Mouse (Mus musculus): ENCODE measurements around the gene Spock1. TPM values are rescaled to one million over a fixed set of nuclear protein-coding genes. Genes with fewer than 3 reads are reported as not detected.

The Spock1 gene
- polyA plus RNA-seq, 1 experiment from 2014 or later, result 12.0 TPM

DNA sequence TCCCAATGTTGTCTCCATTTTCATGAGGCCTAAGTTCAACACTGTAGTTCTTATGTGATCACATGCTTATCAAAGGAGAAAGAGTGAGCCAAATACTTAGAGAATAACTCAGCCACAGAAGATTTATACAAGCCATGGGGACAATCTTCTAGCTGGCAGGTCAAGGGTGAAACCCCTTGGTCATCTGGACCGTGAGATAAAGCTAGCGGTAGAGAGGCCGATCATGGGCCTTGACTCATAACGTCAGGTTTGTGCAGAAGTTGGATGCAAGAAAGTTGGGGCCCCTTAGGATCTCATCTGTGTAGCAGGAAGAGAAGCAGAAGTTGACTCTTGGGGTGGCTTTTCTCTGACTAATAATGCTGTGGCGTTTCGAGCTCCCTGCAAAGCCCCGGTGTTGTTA lies 253.8 kb downstream of the Spock1 start:
- no peak for ATAC-seq (ENCODE audit: insufficient number of reproducible peaks, insufficient read depth, low FRiP score, low TSS enrichment, low read depth)
- no peak overlapping the region for H3K4me3 ChIP-seq
- whole genome bisulfite sequencing, result 86% methylated on average over 7 of the region's 7 CpGs

DNA sequence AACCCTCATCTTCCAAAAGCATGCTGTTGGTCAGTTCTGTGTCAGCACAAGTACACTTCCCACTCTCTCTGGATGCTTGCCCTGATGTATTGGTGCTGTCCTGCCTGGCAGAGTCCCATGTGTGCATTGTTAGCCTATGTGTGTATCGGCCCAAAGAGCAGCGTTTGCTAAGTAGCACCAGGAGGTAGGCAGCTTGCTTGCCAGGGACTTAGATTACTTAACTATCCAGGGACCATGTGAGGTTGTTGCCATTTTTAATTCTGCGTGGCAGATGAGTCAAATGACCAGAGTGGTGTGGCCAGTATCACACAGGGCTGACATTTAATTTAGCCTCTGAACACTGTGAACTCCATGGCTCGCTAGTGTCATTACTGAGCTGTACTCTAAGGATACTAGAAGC lies 256.9 kb downstream of the Spock1 start:
- Histone ChIP-seq H3K27me3 (peaks cover 7% of the 10 kb centered on the region; the same call in 1 of the 2 replicates), H3K36me3 (no peaks in the 10 kb centered on the region), H3K27ac (no peak overlapping the region), H3K4me2 (no peak overlapping the region), H3K4me1 (no peaks in the 10 kb centered on the region), H3K9me3 (no peaks in the 10 kb centered on the region), H3K4me3 (no peak overlapping the region), H3K9ac (no peak overlapping the region)
- WGBS, result 87% methylated on average over 4 of the region's 4 CpGs
- ATAC-seq (ENCODE audit: insufficient number of reproducible peaks, insufficient read depth, low FRiP score, low TSS enrichment, low read depth), result no peak

More for the DNA sequence above, 253.8 kb downstream of the Spock1 start:
- Histone ChIP-seq H3K4me2 (no peak overlapping the region), H3K9ac (no peak overlapping the region), H3K9me3 (no peaks in the 10 kb centered on the region), H3K27ac (no peak overlapping the region), H3K36me3 (no peaks in the 10 kb centered on the region), H3K4me1 (peaks cover 5% of the 10 kb centered on the region; the same call in 1 of the 2 replicates), H3K27me3 (peaks cover 12% of the 10 kb centered on the region; the same call in 1 of the 2 replicates)

GRCm38 (mm10) chr13:57648784-57649183 lies 259.3 kb downstream of the Spock1 start:
- H3K4me3 ChIP-seq, result no peak overlapping the region
- H3K4me1 ChIP-seq, result no peaks in the 10 kb centered on the region
- H3K27me3 ChIP-seq, result no peaks in the 10 kb centered on the region
- H3K27ac ChIP-seq, result no peak overlapping the region
- no peak overlapping the region for H3K9ac ChIP-seq
- no peaks in the 10 kb centered on the region for H3K36me3 ChIP-seq
- H3K9me3 ChIP-seq, result no peaks in the 10 kb centered on the region
- ATAC-seq (ENCODE audit: insufficient number of reproducible peaks, insufficient read depth, low FRiP score, low TSS enrichment, low read depth), result no peak
- H3K4me2 ChIP-seq, result no peak overlapping the region
- 81% methylated on average over 2 of the region's 2 CpGs for WGBS

- no peak for ATAC-seq (ENCODE audit: insufficient number of reproducible peaks, insufficient read depth, low FRiP score, low TSS enrichment, low read depth)
- H3K9me3 ChIP-seq, result no peaks in the 10 kb centered on the region
- no peak overlapping the region for H3K4me3 ChIP-seq
- H3K27ac ChIP-seq, result no peak overlapping the region
- no peak overlapping the region for H3K4me2 ChIP-seq
- H3K9ac ChIP-seq, result no peak overlapping the region
- H3K4me1 ChIP-seq, result no peaks in the 10 kb centered on the region
- 82% methylated on average over 4 of the region's 4 CpGs for WGBS
- H3K36me3 ChIP-seq, result no peaks in the 10 kb centered on the region
- H3K27me3 ChIP-seq, result no peaks in the 10 kb centered on the region
Observed at GRCm38 (mm10) chr13:57647456-57647855, 260.7 kb downstream of the Spock1 start.

- WGBS, result 69% methylated on average over 12 of the region's 12 CpGs
Observed at GRCm38 (mm10) chr13:57643036-57643435, 265.1 kb downstream of the Spock1 start.

DNA sequence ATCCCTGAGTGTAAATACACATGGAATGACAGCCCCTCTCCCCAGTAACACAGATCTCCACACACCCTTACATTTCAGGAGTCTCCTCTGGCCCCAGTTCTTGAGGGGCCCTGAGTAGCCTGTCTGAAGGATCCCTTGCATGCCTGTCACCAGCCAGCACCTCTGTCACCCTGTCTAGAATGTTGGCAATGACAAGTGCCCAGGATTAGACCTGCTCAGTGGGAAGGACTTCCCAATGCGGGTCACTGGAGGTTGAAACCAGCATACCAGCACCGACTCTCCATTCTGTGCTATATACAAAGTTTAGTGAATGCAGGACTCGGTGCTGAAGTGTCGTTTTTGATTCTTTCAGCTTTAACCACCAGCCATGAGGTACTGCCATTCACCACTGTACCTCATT lies 266.5 kb downstream of the Spock1 start:
- ATAC-seq (ENCODE audit: insufficient number of reproducible peaks, insufficient read depth, low FRiP score, low TSS enrichment, low read depth), result no peak
- Histone ChIP-seq H3K4me3 (no peak overlapping the region), H3K9me3 (no peaks in the 10 kb centered on the region), H3K27me3 (no peaks in the 10 kb centered on the region), H3K4me1 (no peaks in the 10 kb centered on the region), H3K36me3 (no peaks in the 10 kb centered on the region), H3K27ac (no peak overlapping the region), H3K4me2 (no peak overlapping the region), H3K9ac (no peak overlapping the region)
- 82% methylated on average over 4 of the region's 4 CpGs for WGBS

More at GRCm38 (mm10) chr13:57643036-57643435, 265.1 kb downstream of the Spock1 start:
- Histone ChIP-seq H3K27ac (no peak overlapping the region), H3K9me3 (no peaks in the 10 kb centered on the region), H3K4me3 (no peak overlapping the region), H3K4me2 (no peak overlapping the region), H3K27me3 (no peaks in the 10 kb centered on the region), H3K9ac (no peak overlapping the region), H3K36me3 (no peaks in the 10 kb centered on the region), H3K4me1 (no peaks in the 10 kb centered on the region)
- no peak for ATAC-seq (ENCODE audit: insufficient number of reproducible peaks, insufficient read depth, low FRiP score, low TSS enrichment, low read depth)

- WGBS, result 83% methylated on average over 2 of the region's 2 CpGs
- H3K4me2 ChIP-seq, result no peak overlapping the region
- no peaks in the 10 kb centered on the region for H3K27me3 ChIP-seq
- no peaks in the 10 kb centered on the region for H3K9me3 ChIP-seq
- H3K9ac ChIP-seq, result no peak overlapping the region
- no peaks in the 10 kb centered on the region for H3K4me1 ChIP-seq
- no peaks in the 10 kb centered on the region for H3K36me3 ChIP-seq
- H3K4me3 ChIP-seq, result no peak overlapping the region
- ATAC-seq (ENCODE audit: insufficient number of reproducible peaks, insufficient read depth, low FRiP score, low TSS enrichment, low read depth), result no peak
- H3K27ac ChIP-seq, result no peak overlapping the region
Observed at GRCm38 (mm10) chr13:57640968-57641367, 267.2 kb downstream of the Spock1 start.

- WGBS, result 79% methylated on average over 5 of the region's 5 CpGs
- Histone ChIP-seq H3K36me3 (no peaks in the 10 kb centered on the region), H3K9me3 (no peaks in the 10 kb centered on the region), H3K27ac (no peak overlapping the region), H3K4me1 (no peaks in the 10 kb centered on the region), H3K27me3 (no peaks in the 10 kb centered on the region), H3K4me2 (no peak overlapping the region), H3K9ac (no peak overlapping the region), H3K4me3 (no peak overlapping the region)
- no peak for ATAC-seq (ENCODE audit: insufficient number of reproducible peaks, insufficient read depth, low FRiP score, low TSS enrichment, low read depth)
Observed at GRCm38 (mm10) chr13:57638820-57639219, 269.3 kb downstream of the Spock1 start.

GRCm38 (mm10) chr13:57637606-57638132 lies 270.5 kb downstream of the Spock1 start:
- no peak for ATAC-seq (ENCODE audit: insufficient number of reproducible peaks, insufficient read depth, low FRiP score, low TSS enrichment, low read depth)
- H3K36me3 ChIP-seq, result no peaks in the 10 kb centered on the region
- H3K4me1 ChIP-seq, result no peaks in the 10 kb centered on the region
- H3K4me3 ChIP-seq, result no peak overlapping the region
- no peak overlapping the region for H3K9ac ChIP-seq
- H3K27me3 ChIP-seq, result no peaks in the 10 kb centered on the region
- H3K9me3 ChIP-seq, result no peaks in the 10 kb centered on the region
- no peak overlapping the region for H3K27ac ChIP-seq
- 88% methylated on average over 15 of the region's 15 CpGs for WGBS
- H3K4me2 ChIP-seq, result no peak overlapping the region

GRCm38 (mm10) chr13:57637080-57637572 lies 271.0 kb downstream of the Spock1 start:
- no peak overlapping the region for H3K4me3 ChIP-seq
- H3K36me3 ChIP-seq, result no peaks in the 10 kb centered on the region
- H3K9ac ChIP-seq, result no peak overlapping the region; the same call in 1 of the 2 replicates
- no peaks in the 10 kb centered on the region for H3K4me1 ChIP-seq
- H3K4me2 ChIP-seq, result no peak overlapping the region
- H3K9me3 ChIP-seq, result no peaks in the 10 kb centered on the region
- ATAC-seq (ENCODE audit: insufficient number of reproducible peaks, insufficient read depth, low FRiP score, low TSS enrichment, low read depth), result no peak
- H3K27ac ChIP-seq, result no peak overlapping the region
- 83% methylated on average over 10 of the region's 10 CpGs for WGBS
- no peaks in the 10 kb centered on the region for H3K27me3 ChIP-seq

DNA sequence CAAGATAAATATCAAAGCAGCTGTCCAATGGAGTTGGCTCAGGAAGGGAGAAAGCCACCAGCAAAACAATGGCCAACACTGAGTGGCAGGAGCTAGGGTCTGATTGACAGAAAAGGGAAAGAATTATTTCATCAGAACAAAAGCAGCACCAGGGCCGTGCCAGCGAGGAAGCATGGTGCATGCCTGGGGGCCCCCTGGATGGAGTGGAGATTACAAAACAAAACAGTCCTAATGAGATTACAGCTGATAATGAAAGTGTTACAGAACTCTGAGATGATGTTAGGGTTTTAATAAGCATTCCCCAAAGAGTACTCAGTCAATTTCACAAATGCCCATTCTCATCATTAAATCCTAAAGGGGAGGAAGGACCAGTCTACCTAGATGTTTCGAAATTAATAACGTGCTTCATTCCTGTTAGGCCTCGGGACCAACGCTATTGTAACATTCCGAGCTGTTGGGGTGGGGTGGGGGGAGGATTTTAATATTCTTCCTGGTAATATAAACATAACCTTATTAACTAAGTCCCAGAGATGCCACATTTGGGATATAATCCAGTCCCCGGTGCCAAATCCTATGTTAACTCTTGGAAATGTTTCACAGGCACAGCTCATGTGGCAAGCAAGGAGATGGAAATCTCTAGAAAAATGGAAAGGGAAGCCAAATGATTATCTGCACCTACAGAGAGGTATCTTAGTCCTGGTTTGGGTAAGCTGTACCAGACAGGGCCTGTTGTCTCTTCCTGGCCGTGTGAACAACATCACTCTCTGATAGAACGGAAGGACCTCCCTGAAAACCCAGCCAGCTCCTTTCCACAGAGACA lies 271.7 kb downstream of the Spock1 start:
- Histone ChIP-seq H3K4me3 (no peak overlapping the region), H3K4me2 (no peak overlapping the region), H3K36me3 (no peaks in the 10 kb centered on the region), H3K27ac (no peak overlapping the region), H3K27me3 (no peaks in the 10 kb centered on the region), H3K9me3 (no peaks in the 10 kb centered on the region), H3K4me1 (no peaks in the 10 kb centered on the region), H3K9ac (no peak overlapping the region; the same call in 1 of the 2 replicates)
- no peak for ATAC-seq (ENCODE audit: insufficient number of reproducible peaks, insufficient read depth, low FRiP score, low TSS enrichment, low read depth)
- 75% methylated on average over 10 of the region's 10 CpGs for WGBS

DNA sequence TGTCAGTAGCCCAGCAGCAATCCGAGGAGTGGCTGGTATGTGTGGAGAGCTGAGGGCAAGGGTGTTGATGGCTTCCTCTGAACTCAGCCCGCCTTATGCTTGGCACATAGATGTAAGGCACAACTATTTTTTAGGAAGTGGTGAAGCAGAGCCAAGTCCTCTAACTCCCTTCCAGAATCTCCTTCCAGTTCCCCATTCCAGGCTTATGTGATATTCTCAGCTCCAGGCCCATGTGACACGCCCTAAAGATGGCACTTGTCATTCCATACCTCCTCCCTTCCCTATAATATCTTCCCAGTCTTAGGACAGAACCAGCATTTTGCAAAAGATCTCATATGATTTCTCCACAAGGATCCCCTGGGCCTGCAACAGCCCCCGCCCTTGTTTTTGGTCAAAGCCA lies 277.6 kb downstream of the Spock1 start:
- H3K27ac ChIP-seq, result no peak overlapping the region
- H3K9ac ChIP-seq, result no peak overlapping the region
- ATAC-seq (ENCODE audit: insufficient number of reproducible peaks, insufficient read depth, low FRiP score, low TSS enrichment, low read depth), result no peak
- 82% methylated on average over 4 of the region's 4 CpGs for WGBS
- H3K9me3 ChIP-seq, result no peaks in the 10 kb centered on the region
- H3K4me3 ChIP-seq, result no peak overlapping the region
- no peaks in the 10 kb centered on the region for H3K36me3 ChIP-seq
- H3K4me2 ChIP-seq, result no peak overlapping the region
- peaks cover 11% of the 10 kb centered on the region for H3K4me1 ChIP-seq
- H3K27me3 ChIP-seq, result no peaks in the 10 kb centered on the region

All from embryonic facial prominence, embryonic 13.5 days (tissue).